Mouse (Mus musculus) liver, adult 2 months (tissue): ENCODE results near the gene D930048N14Rik.

Experiments used
- CTCF ChIP-seq: fragments of 200-500 bp; IDR thresholded peaks from 2 replicates; pipeline ENCODE4 v1.5.1; 2011; ENCODE audit warnings: low read depth, low read length, control low read depth
- POLR2A ChIP-seq: fragments of 200-500 bp; IDR thresholded peaks from 2 replicates; pipeline ENCODE4 v1.6.1; 2011; ENCODE audit warnings: low read length, control low read depth; ENCODE audit not compliant: insufficient read depth; ENCODE audit errors: extremely low read depth

GRCm38 (mm10) chr11:51643761-51644160, 7.0 kb upstream of the D930048N14Rik start:
- TF ChIP-seq POLR2A, result no peak
- TF ChIP-seq CTCF, result no peak
